Mouse (Mus musculus) hindbrain, embryonic 12.5 days (tissue): ENCODE data around the gene Setd6. TPM values are rescaled to one million over a fixed set of nuclear protein-coding genes. Genes with fewer than 3 reads are reported as not detected.

Source experiments
- ATAC-seq: fragments of 200-750 bp; cut with Nextera tagmentation; 2 replicates; pipeline ENCODE4 v1.8.0; 2017; ENCODE audit warnings: moderate TSS enrichment; ENCODE audit not compliant: low FRiP score
- H3K27ac ChIP-seq: fragments of 300-500 bp; sonication (generic); 2 replicates; pipeline ENCODE4 v1.5.1; 2016; ENCODE audit warnings: mild to moderate bottlenecking
- H3K27me3 ChIP-seq: fragments of 300-500 bp; sonication (generic); 2 replicates; pipeline ENCODE4 v1.6.1; 2016; ENCODE audit warnings: mild to moderate bottlenecking
- H3K36me3 ChIP-seq: fragments of 300-500 bp; sonication (generic); 2 replicates; pipeline ENCODE4 v1.6.1; 2016; ENCODE audit warnings: mild to moderate bottlenecking
- H3K4me1 ChIP-seq: fragments of 300-500 bp; sonication (generic); 2 replicates; pipeline ENCODE4 v1.6.1; 2016
- H3K4me2 ChIP-seq: fragments of 300-500 bp; sonication (generic); replicated peaks from 2 replicates; pipeline ENCODE4 v1.6.1; 2016; ENCODE audit warnings: mild to moderate bottlenecking
- H3K4me3 ChIP-seq: fragments of 300-500 bp; sonication (generic); 2 replicates; pipeline ENCODE4 v1.5.1; 2016; ENCODE audit warnings: mild to moderate bottlenecking
- H3K9ac ChIP-seq: fragments of 300-500 bp; sonication (generic); 2 replicates; pipeline ENCODE4 v1.6.1; 2016; ENCODE audit warnings: mild to moderate bottlenecking, moderate library complexity
- H3K9me3 ChIP-seq: fragments of 300-500 bp; sonication (generic); replicated peaks from 2 replicates; pipeline ENCODE4 v1.6.1; 2016; ENCODE audit warnings: mild to moderate bottlenecking
- WGBS: fragments of 180-500 bp; shearing (Covaris S2); methylation state at CpG from one replicate; pipeline ENCODE4 v1.1.7; 2016; 5-methylcytosine and 5-hydroxymethylcytosine counted together
- polyA plus RNA-seq: library from polyadenylated mRNA; unstranded; fragments of >200 nt; fragmentation: Nextera tagmentation; extraction: Ambion mirVana; gene quantifications from 2 replicates; pipeline ENCODE4 v1.2.1, GENCODE M21; 2016

The Setd6 gene
- polyA plus RNA-seq, 1 experiment from 2014 or later = 21.9 TPM

DNA sequence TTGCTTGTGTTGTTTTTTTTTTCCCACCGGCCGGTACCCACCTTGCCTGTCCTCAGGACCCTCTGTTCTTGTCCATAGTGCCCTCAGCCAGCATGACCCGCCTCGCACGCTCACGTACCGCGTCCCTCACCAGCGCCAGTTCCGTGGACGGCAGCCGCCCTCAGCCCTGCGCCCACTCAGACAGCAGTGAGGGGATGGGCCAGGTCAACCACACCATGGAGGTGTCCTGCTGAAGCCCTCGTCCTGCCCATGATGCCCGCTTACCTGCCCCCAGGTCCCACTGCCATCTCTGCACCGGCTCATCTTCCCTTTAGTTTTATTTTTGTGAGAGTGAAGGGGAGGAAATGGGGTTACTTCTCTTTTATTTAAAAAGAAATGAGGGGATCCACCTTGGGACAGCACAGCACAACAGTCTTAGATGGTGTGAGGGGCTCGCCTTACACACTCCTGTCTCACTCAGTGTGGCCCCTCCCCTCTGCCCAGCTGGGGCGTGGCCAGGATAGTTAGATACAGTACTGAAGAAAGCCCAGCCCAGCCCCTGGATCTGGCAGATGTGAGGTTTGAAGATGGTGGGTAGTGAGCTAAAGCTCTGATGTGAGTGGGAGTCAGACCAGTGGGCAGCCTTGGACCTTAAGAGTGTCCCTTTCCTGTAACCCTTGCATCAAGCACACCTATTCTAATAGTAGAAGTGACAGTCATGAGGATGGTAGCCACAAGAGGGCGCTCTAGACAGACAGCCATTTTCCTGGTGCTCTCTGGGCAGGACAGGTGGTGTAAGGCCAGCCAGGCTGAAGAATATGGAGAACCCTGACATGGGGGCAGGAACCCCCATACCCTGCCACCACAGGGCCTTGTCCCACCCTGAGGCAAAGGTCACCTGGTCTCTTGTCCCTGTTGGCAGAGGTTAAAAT, 2.3 kb upstream of the Setd6 start:
- no peaks in the 10 kb centered on the region for H3K9me3 ChIP-seq
- H3K27me3 ChIP-seq = no peaks in the 10 kb centered on the region
- H3K36me3 ChIP-seq = peaks cover 31% of the 10 kb centered on the region
- WGBS = 80% methylated on average over 19 of the region's 19 CpGs
- no peak overlapping the region for H3K9ac ChIP-seq
- peaks cover 15% of the 10 kb centered on the region for H3K4me1 ChIP-seq
- peak; percentile 31; the same call in 1 of the 2 replicates for ATAC-seq
- H3K4me3 ChIP-seq = no peak overlapping the region
- no peak overlapping the region for H3K27ac ChIP-seq
- no peak overlapping the region for H3K4me2 ChIP-seq

GRCm38 (mm10) chr8:95714367-95714766, 1.3 kb upstream of the Setd6 start:
- no peaks in the 10 kb centered on the region for H3K9me3 ChIP-seq

DNA sequence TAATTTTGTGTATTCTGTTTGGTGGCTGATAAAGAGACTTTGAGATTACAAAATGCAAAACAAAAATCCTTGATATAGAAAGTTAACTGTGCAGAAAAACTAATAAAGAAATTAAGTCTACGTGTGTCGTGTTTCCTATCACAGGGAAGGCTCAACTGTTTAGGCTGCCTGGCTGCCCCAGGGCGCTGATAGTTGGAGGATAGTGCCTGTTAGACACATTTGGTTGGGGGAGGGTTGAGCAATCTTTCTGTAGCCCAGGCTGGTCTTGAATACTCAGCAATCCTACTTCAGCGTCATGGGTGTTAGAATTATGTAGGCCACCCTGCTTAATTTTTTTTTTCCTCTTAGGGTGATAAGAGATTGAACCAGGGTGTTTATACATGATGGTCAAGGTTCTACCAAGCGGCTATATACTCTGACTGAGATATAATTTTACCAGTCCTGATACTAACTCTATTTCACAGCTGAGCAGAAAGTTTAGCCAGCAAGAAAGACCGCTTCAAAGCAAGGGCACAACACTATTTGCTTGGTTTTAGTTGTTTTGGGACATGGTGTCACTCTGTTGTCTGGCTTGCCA, 756 bp upstream of the Setd6 start:
- no peaks in the 10 kb centered on the region for H3K27me3 ChIP-seq
- H3K9ac ChIP-seq = no peak overlapping the region; the same call in 1 of the 2 replicates
- H3K9me3 ChIP-seq = no peaks in the 10 kb centered on the region
- peaks cover 15% of the 10 kb centered on the region for H3K4me1 ChIP-seq
- WGBS = 89% methylated on average over 6 of the region's 6 CpGs
- peak overlapping the region; percentile 85 for H3K4me3 ChIP-seq
- no peak overlapping the region; the same call in 1 of the 2 replicates for H3K27ac ChIP-seq
- H3K4me2 ChIP-seq = peak overlapping the region; percentile 97
- ATAC-seq = no peak
- H3K36me3 ChIP-seq = peaks cover 35% of the 10 kb centered on the region

More at GRCm38 (mm10) chr8:95714367-95714766, 1.3 kb upstream of the Setd6 start:
- H3K4me3 ChIP-seq = no peak overlapping the region
- H3K9ac ChIP-seq = no peak overlapping the region
- no peak overlapping the region for H3K27ac ChIP-seq
- no peak overlapping the region for H3K4me2 ChIP-seq
- WGBS = 95% methylated on average over 4 of the region's 4 CpGs
- H3K4me1 ChIP-seq = peaks cover 15% of the 10 kb centered on the region
- ATAC-seq = no peak
- H3K36me3 ChIP-seq = peaks cover 31% of the 10 kb centered on the region
- H3K27me3 ChIP-seq = no peaks in the 10 kb centered on the region

DNA sequence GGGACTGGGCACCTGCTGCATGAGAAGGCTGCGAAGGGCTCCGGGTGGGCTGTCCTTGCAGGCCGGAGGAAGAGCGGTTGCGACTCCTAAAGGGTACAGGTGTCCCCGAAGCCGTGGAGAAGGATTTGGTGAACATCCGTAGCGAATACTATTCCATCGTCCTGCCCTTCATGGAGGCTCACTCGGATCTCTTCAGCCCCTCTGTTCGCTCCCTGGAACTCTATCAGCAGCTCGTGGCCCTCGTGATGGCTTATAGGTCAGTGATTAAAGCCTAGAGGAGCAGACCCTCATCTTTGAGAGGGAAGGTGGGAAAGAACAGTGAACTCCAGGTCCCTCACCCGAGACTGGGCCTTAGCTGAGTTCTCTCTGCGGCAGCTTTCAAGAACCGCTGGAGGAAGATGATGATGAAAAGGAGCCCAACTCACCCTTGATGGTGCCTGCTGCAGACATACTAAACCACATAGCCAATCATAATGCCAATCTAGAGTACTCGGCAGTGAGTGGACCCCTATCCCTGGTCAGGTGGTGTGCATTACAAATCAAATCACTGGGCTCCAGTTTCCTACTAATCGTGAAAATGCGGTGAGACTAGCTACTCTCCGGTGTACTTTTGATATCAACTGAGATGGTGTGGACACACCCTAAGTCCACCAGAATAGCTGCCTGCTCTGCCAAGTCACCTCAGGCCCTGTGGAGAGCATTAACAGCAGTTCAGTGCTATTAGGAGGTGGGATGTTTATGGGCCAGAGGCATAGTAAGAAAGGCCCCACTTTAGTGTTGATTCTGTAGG, 1.1 kb downstream of the Setd6 start:
- Histone ChIP-seq H3K4me1 (peaks cover 15% of the 10 kb centered on the region), H3K4me2 (peak overlapping the region; percentile 97), H3K27ac (peak overlapping the region; percentile 73; the same call in 1 of the 2 replicates), H3K27me3 (no peaks in the 10 kb centered on the region), H3K36me3 (peaks cover 40% of the 10 kb centered on the region), H3K9ac (peak overlapping the region; percentile 82), H3K9me3 (no peaks in the 10 kb centered on the region), H3K4me3 (peak overlapping the region; percentile 85)
- 22% methylated on average over 21 of the region's 21 CpGs for WGBS
- no peak for ATAC-seq

DNA sequence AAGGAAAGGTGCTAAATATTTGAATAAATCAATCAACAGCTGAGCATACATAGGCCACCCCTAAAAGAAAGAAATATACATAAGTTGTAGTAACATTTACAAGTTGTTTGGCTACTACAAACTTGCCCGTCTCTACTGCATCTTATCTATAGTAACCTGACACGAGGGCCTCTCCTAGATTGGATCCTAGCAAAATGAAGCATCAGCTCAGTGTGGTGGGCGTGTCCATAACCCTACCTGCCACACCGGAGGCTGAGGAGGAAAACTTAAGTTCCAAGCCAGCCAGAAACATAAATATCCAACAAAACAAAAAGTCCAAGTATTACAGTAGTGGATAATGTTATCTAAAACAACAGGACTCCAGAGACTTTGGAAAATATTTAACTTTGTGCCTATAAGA, 11.9 kb downstream of the Setd6 start:
- WGBS = 85% methylated on average over 4 of the region's 4 CpGs
- no peak overlapping the region for H3K27ac ChIP-seq
- no peak overlapping the region for H3K9ac ChIP-seq
- no peak overlapping the region for H3K4me3 ChIP-seq
- H3K36me3 ChIP-seq = peaks cover 83% of the 10 kb centered on the region
- ATAC-seq = no peak
- H3K4me2 ChIP-seq = no peak overlapping the region
- H3K4me1 ChIP-seq = no peaks in the 10 kb centered on the region
- no peaks in the 10 kb centered on the region for H3K27me3 ChIP-seq
- no peaks in the 10 kb centered on the region for H3K9me3 ChIP-seq

- H3K36me3 ChIP-seq = peaks cover 85% of the 10 kb centered on the region
These were observed 22.9 kb downstream of the Setd6 start for GRCm38 (mm10) chr8:95738596-95738995.

DNA sequence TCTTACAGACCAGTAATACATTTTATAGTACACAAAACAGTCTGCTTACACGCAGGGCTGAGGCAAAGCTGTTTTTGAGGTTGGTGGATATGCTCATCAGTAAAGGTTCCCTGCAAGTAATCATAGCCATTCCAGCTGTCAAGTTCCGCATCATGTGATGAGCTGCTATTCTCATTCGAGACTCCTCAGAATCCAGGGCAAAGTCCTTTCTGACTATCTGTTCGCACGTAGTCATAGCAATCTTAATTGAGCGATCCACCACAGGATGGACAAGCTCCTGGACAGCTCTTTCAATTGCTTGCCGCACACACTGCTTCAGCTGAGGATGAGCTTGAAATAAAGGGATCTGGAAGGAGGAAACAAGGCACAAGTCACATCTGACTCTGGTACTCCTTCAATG, 26.1 kb downstream of the Setd6 start:
- H3K4me3 ChIP-seq = no peak overlapping the region
- no peaks in the 10 kb centered on the region for H3K9me3 ChIP-seq
- no peak overlapping the region for H3K4me2 ChIP-seq
- no peaks in the 10 kb centered on the region for H3K4me1 ChIP-seq
- 96% methylated on average over 7 of the region's 7 CpGs for WGBS
- H3K36me3 ChIP-seq = peaks cover 92% of the 10 kb centered on the region
- no peak overlapping the region for H3K9ac ChIP-seq
- H3K27me3 ChIP-seq = no peaks in the 10 kb centered on the region
- no peak overlapping the region for H3K27ac ChIP-seq
- ATAC-seq = no peak

More at GRCm38 (mm10) chr8:95738596-95738995, 22.9 kb downstream of the Setd6 start:
- ATAC-seq = no peak
- no peak overlapping the region for H3K9ac ChIP-seq
- no peak overlapping the region for H3K4me3 ChIP-seq
- no peak overlapping the region for H3K27ac ChIP-seq
- H3K4me2 ChIP-seq = no peak overlapping the region
- no peaks in the 10 kb centered on the region for H3K9me3 ChIP-seq
- 84% methylated on average over 7 of the region's 7 CpGs for WGBS
- no peaks in the 10 kb centered on the region for H3K27me3 ChIP-seq
- H3K4me1 ChIP-seq = no peaks in the 10 kb centered on the region

GRCm38 (mm10) chr8:95748028-95748427, 32.3 kb downstream of the Setd6 start:
- no peaks in the 10 kb centered on the region for H3K27me3 ChIP-seq
- no peaks in the 10 kb centered on the region for H3K9me3 ChIP-seq
- H3K9ac ChIP-seq = no peak overlapping the region
- 95% methylated on average over 4 of the region's 4 CpGs for WGBS
- peaks cover 74% of the 10 kb centered on the region for H3K36me3 ChIP-seq
- ATAC-seq = no peak
- no peak overlapping the region for H3K27ac ChIP-seq
- H3K4me3 ChIP-seq = no peak overlapping the region
- no peak overlapping the region for H3K4me2 ChIP-seq
- no peaks in the 10 kb centered on the region for H3K4me1 ChIP-seq

GRCm38 (mm10) chr8:95751924-95752323, 36.2 kb downstream of the Setd6 start:
- Histone ChIP-seq H3K9me3 (no peaks in the 10 kb centered on the region), H3K36me3 (peaks cover 63% of the 10 kb centered on the region), H3K4me2 (no peak overlapping the region), H3K4me3 (no peak overlapping the region), H3K27ac (no peak overlapping the region), H3K9ac (no peak overlapping the region), H3K4me1 (no peaks in the 10 kb centered on the region), H3K27me3 (no peaks in the 10 kb centered on the region)
- no peak for ATAC-seq
- 100% methylated on average over 1 of the region's 1 CpGs for WGBS

DNA sequence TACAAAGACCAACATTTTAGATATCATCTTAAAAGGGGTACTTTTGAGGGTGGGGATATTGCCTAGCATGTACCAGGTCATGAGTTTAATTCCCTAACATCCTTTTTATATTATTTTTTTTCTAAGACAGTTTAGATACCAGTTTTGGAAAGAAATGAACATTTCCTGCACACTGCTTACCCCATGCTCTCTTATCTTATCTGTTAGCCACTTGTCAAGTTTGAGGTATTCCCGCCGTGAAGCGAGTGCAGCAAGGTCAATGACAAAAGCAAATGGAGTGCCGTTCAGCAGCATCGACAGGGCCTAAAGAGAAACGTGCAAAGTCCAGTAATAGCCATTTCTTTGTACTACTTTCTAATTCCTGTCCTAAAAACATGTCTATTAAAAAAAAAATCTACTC, 44.6 kb downstream of the Setd6 start:
- no peak for ATAC-seq
- 93% methylated on average over 6 of the region's 6 CpGs for WGBS

GRCm38 (mm10) chr8:95764133-95764532, 48.5 kb downstream of the Setd6 start:
- Histone ChIP-seq H3K4me1 (no peaks in the 10 kb centered on the region), H3K4me2 (no peak overlapping the region), H3K9me3 (no peaks in the 10 kb centered on the region), H3K36me3 (peaks cover 71% of the 10 kb centered on the region), H3K9ac (no peak overlapping the region), H3K27me3 (no peaks in the 10 kb centered on the region), H3K27ac (no peak overlapping the region), H3K4me3 (no peak overlapping the region)
- ATAC-seq = no peak
- 93% methylated on average over 1 of the region's 1 CpGs for WGBS

More for the DNA sequence above, 44.6 kb downstream of the Setd6 start:
- H3K36me3 ChIP-seq = peaks cover 69% of the 10 kb centered on the region
- H3K27ac ChIP-seq = no peak overlapping the region
- no peaks in the 10 kb centered on the region for H3K9me3 ChIP-seq
- no peaks in the 10 kb centered on the region for H3K4me1 ChIP-seq
- H3K4me3 ChIP-seq = no peak overlapping the region
- H3K4me2 ChIP-seq = no peak overlapping the region
- H3K27me3 ChIP-seq = no peaks in the 10 kb centered on the region
- H3K9ac ChIP-seq = no peak overlapping the region
